Mouse (Mus musculus) limb, embryonic 14.5 days (tissue): Measurements from ENCODE around the gene Stum. TPM values are rescaled to one million over a fixed set of nuclear protein-coding genes. Genes with fewer than 3 reads are reported as not detected.

ENCODE experiments used
- ATAC-seq: fragments of 200-750 bp; cut with Nextera tagmentation; 2 replicates; pipeline ENCODE4 v1.8.0; 2017; ENCODE audit warnings: low read depth, moderate number of reproducible peaks, moderate TSS enrichment; ENCODE audit not compliant: low FRiP score
- DNase-seq: peaks from one replicate; pipeline ENCODE4 v3.0.0-alpha.2; 2015; ENCODE audit warnings: low spot score
- H3K27ac ChIP-seq: fragments of 300-500 bp; sonication (generic); replicated peaks from 2 replicates; pipeline ENCODE4 v1.5.1; 2014; ENCODE audit warnings: low read depth, mild to moderate bottlenecking, low read length, moderate library complexity, mixed read lengths
- H3K27me3 ChIP-seq: fragments of 300-500 bp; sonication (generic); 2 replicates; pipeline ENCODE4 v1.6.1; 2014; ENCODE audit warnings: low read length, mixed read lengths; ENCODE audit not compliant: control insufficient read depth, insufficient read depth
- H3K36me3 ChIP-seq: fragments of 300-500 bp; sonication (generic); 2 replicates; pipeline ENCODE4 v1.6.1; 2014; ENCODE audit warnings: mild to moderate bottlenecking, low read length, moderate library complexity, mixed read lengths; ENCODE audit not compliant: control insufficient read depth, insufficient read depth
- H3K4me1 ChIP-seq: fragments of 300-500 bp; sonication (generic); 2 replicates; pipeline ENCODE4 v1.6.1; 2014; ENCODE audit warnings: antibody characterized with exemption, low read length, mixed read lengths; ENCODE audit not compliant: control insufficient read depth, insufficient read depth
- H3K4me2 ChIP-seq: fragments of 300-500 bp; sonication (generic); replicated peaks from 2 replicates; pipeline ENCODE4 v1.6.1; 2014; ENCODE audit warnings: low read depth, mild to moderate bottlenecking, low read length, moderate library complexity; ENCODE audit not compliant: severe bottlenecking
- H3K4me3 ChIP-seq: fragments of 300-500 bp; sonication (generic); replicated peaks from 2 replicates; pipeline ENCODE4 v1.5.1; 2014; ENCODE audit warnings: low read length
- H3K9ac ChIP-seq: fragments of 300-500 bp; sonication (generic); 2 replicates; pipeline ENCODE4 v1.6.1; 2014; ENCODE audit warnings: mild to moderate bottlenecking, low read depth, low read length, moderate library complexity; ENCODE audit not compliant: severe bottlenecking
- H3K9me3 ChIP-seq: fragments of 300-500 bp; sonication (generic); 2 replicates; pipeline ENCODE4 v1.6.1; 2016; ENCODE audit warnings: low read length; ENCODE audit not compliant: control insufficient read depth
- POLR2A ChIP-seq: fragments of 200-500 bp; IDR thresholded peaks from 2 replicates; pipeline ENCODE4 v1.8.0; 2012; ENCODE audit warnings: inconsistent platforms, mild to moderate bottlenecking, moderate library complexity, borderline replicate concordance; ENCODE audit not compliant: insufficient read depth, insufficient read length; ENCODE audit errors: extremely low read depth
- WGBS: fragments of 180-500 bp; shearing (Covaris S2); extraction: QIAGEN DNeasy Blood & Tissue Kit; methylation state at CpG from one replicate; pipeline ENCODE4 v1.1.7; 2014; 5-methylcytosine and 5-hydroxymethylcytosine counted together
- polyA plus RNA-seq, 2 experiments: library from polyadenylated mRNA; depleted of rRNA in 1 of 2; stranded (reverse) in 1 of 2; unstranded in 1 of 2; fragments of >200 nt; fragmentation: Nextera tagmentation in 1 of 2; extraction: Ambion mirVana in 1 of 2; gene quantifications; 2 replicates each; pipeline versions ENCODE4 v1.2.1 to v1.2.3; 2012 to 2014

The Stum gene
- polyA plus RNA-seq, 2 experiments, result 5.8 to 6.3 TPM

DNA sequence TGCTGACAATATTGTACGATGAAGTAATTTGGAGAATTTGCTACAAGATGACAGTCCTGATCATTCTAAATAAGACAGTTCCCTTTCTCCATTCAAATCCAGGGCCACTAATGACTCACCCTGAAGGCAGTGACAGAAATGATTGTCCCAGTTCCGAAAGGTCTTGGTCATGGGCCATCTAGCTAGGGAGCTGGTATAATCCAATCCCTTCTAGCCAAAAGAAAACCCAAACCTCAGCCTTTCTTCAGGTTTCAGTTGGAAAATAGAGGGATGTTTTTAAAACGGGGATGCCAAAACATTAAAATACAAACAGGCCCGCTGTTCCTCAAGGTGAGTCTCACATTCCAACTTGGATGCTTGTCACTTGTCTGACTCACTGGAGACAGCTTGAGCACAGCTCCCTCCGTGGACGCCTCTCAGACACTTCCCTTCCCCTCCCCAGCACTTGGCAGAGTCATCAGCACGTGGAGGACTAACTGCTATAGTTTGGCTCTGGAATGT is 24.0 kb upstream of the Stum start:
- H3K27ac ChIP-seq, result no peak overlapping the region
- H3K9ac ChIP-seq, result no peak overlapping the region
- H3K4me2 ChIP-seq, result no peak overlapping the region
- no peak for TF ChIP-seq POLR2A
- DNase-seq (no peak), ATAC-seq (no peak)
- peaks cover 4% of the 10 kb centered on the region for H3K4me1 ChIP-seq
- no peaks in the 10 kb centered on the region for H3K27me3 ChIP-seq
- no peaks in the 10 kb centered on the region for H3K36me3 ChIP-seq
- H3K9me3 ChIP-seq, result no peaks in the 10 kb centered on the region
- 75% methylated on average over 7 of the region's 7 CpGs for WGBS
- no peak overlapping the region for H3K4me3 ChIP-seq

- DNase-seq (no peak), ATAC-seq (no peak)
- no peak overlapping the region for H3K4me2 ChIP-seq
- TF ChIP-seq POLR2A, result no peak
- peaks cover 4% of the 10 kb centered on the region for H3K4me1 ChIP-seq
- no peak overlapping the region for H3K27ac ChIP-seq
- H3K9me3 ChIP-seq, result no peaks in the 10 kb centered on the region
- 95% methylated on average over 7 of the region's 7 CpGs for WGBS
- no peak overlapping the region for H3K4me3 ChIP-seq
- H3K9ac ChIP-seq, result no peak overlapping the region
- no peaks in the 10 kb centered on the region for H3K27me3 ChIP-seq
- H3K36me3 ChIP-seq, result no peaks in the 10 kb centered on the region
Measured at GRCm38 (mm10) chr1:180506341-180506740, 23.0 kb upstream of the Stum start.

DNA sequence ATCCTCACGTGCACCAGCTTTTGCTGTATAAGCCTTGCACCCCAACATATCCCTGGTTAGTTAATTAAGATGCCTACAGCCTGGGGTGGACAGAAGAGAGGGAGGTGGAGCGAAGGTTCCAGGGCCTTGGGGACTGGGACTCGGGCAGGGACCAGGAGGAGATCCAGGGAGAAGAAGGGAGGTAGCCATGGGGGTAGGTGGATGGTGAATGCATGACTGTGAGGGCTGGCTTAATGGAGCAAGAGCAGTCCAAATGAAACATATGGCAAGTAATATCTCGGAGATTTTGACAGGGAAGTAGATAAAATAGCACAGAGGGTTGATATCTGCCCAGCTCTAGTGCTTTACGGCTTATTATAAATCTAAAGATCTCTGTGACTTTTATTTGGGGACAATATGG is 21.6 kb upstream of the Stum start:
- H3K4me2 ChIP-seq, result no peak overlapping the region
- DNase-seq (no peak), ATAC-seq (no peak)
- H3K36me3 ChIP-seq, result no peaks in the 10 kb centered on the region
- no peaks in the 10 kb centered on the region for H3K27me3 ChIP-seq
- 84% methylated on average over 5 of the region's 5 CpGs for WGBS
- no peaks in the 10 kb centered on the region; the same call in 1 of the 2 replicates for H3K4me1 ChIP-seq
- no peak for TF ChIP-seq POLR2A
- H3K9ac ChIP-seq, result no peak overlapping the region
- H3K9me3 ChIP-seq, result no peaks in the 10 kb centered on the region
- H3K27ac ChIP-seq, result no peak overlapping the region
- no peak overlapping the region for H3K4me3 ChIP-seq

GRCm38 (mm10) chr1:180503484-180503883 is 20.2 kb upstream of the Stum start:
- H3K9ac ChIP-seq, result no peak overlapping the region
- no peaks in the 10 kb centered on the region for H3K27me3 ChIP-seq
- no peak overlapping the region for H3K27ac ChIP-seq
- H3K36me3 ChIP-seq, result no peaks in the 10 kb centered on the region
- H3K4me2 ChIP-seq, result no peak overlapping the region
- ATAC-seq (no peak), DNase-seq (no peak)
- H3K4me3 ChIP-seq, result no peak overlapping the region
- no peaks in the 10 kb centered on the region for H3K9me3 ChIP-seq
- 67% methylated on average over 5 of the region's 5 CpGs for WGBS
- no peak for TF ChIP-seq POLR2A
- H3K4me1 ChIP-seq, result no peaks in the 10 kb centered on the region; the same call in 1 of the 2 replicates

GRCm38 (mm10) chr1:180502566-180502965 is 19.3 kb upstream of the Stum start:
- no peak for TF ChIP-seq POLR2A
- WGBS, result 31% methylated on average over 4 of the region's 4 CpGs
- H3K4me1 ChIP-seq, result no peaks in the 10 kb centered on the region; the same call in 1 of the 2 replicates
- no peak overlapping the region for H3K4me3 ChIP-seq
- no peak overlapping the region for H3K9ac ChIP-seq
- no peak overlapping the region for H3K4me2 ChIP-seq
- no peak overlapping the region for H3K27ac ChIP-seq
- H3K9me3 ChIP-seq, result no peaks in the 10 kb centered on the region
- no peaks in the 10 kb centered on the region for H3K36me3 ChIP-seq
- H3K27me3 ChIP-seq, result no peaks in the 10 kb centered on the region
- no peak for ATAC-seq
- no peak for DNase-seq

DNA sequence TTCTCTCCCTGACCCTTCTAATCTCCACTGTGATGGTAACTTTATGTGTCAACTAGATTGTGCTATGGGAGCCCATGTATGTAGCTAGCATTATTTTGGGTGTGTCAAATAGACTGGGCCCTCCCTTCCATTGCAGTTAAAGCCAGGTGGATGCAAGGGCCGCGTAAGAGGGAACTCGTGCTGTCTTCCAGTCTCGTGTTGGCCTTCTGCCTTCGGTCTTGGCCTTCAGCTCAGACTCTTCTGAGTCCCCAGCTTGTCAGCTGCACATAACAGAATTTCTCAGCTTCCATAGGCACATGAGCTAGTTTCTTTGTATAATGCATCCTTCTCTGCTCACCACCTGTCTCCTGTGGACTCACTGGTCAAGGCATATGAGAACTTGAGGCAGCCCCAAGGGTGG is 17.3 kb upstream of the Stum start:
- Histone ChIP-seq H3K36me3 (no peaks in the 10 kb centered on the region), H3K27ac (no peak overlapping the region), H3K9ac (no peak overlapping the region), H3K27me3 (no peaks in the 10 kb centered on the region), H3K9me3 (no peaks in the 10 kb centered on the region), H3K4me2 (no peak overlapping the region), H3K4me3 (no peak overlapping the region), H3K4me1 (no peaks in the 10 kb centered on the region; the same call in 1 of the 2 replicates)
- ATAC-seq (no peak), DNase-seq (no peak)
- TF ChIP-seq POLR2A, result no peak
- 91% methylated on average over 5 of the region's 5 CpGs for WGBS
